ENCODE assay signal across 8 mouse cellular contexts in genomic region chr2:112261748-112262653, GRCm38 (mm10). TPM values are rescaled to one million over a fixed set of nuclear protein-coding genes. Genes with fewer than 3 reads are reported as not detected.
A peak's percentile ranks its signal among the peaks of the same experiment; 100 is the strongest.
DNase-seq lines count a peak whose midpoint lies in the region; ATAC-seq and TF ChIP-seq lines count a peak whose summit lies in the region.

Nop10 (plus strand) TSS chr2:112261926.

- peak; percentile 97 for DNase-seq in MEL (ENCODE audit: low read depth, low spot score)
- DNase-seq in cerebellum, adult 18-20 months: peak; percentile 90 to 92
- DNase-seq in forebrain, postnatal 0 days: peak; percentile 94
- peak; percentile 82 for DNase-seq in heart, postnatal 4 days
- DNase-seq in layer of hippocampus, adult 8-10 months (ENCODE audit: low spot score in 2 of 2): peak; percentile 87 to 88
- peak; percentile 70 for DNase-seq in ovary, adult 18-20 months (ENCODE audit: low spot score)
- peak; percentile 87 for DNase-seq in thymus, postnatal 0 days (ENCODE audit: low spot score)

- WGBS in forebrain, postnatal 0 days: under 1% methylated on average over 36 of the region's 36 CpGs
- WGBS in lung, embryonic 15.5 days: under 1% methylated on average over 36 of the region's 36 CpGs

- TF ChIP-seq POLR2A in MEL (IDR thresholded peaks at IDR 0.05; ENCODE audit: control insufficient read depth in 1 of 2, insufficient read depth in 1 of 2, low read depth in 1 of 2, low read length in 2 of 2, poor library complexity in 1 of 2): peak; percentile 90 to 99

- peak; percentile 30 for TF ChIP-seq RAD21 in MEL (IDR thresholded peaks at IDR 0.05; ENCODE audit: low read depth, low read length)

- peak; percentile 9 to 13; a peak in 1 of 4 replicates for TF ChIP-seq EP300 in MEL (IDR thresholded peaks at IDR 0.05; ENCODE audit: low read depth in 1 of 2, low read length in 2 of 2)

- peak; percentile 63 to 94 (median 93); a peak in 5 of 6 replicates for TF ChIP-seq CTCF in MEL (IDR thresholded peaks at IDR 0.05 in 2 of 3, conservative IDR thresholded peaks at IDR 0.05 in 1 of 3; ENCODE audit: control insufficient read depth in 1 of 3, insufficient read depth in 1 of 3, low read depth in 2 of 3, low read length in 3 of 3, poor library complexity in 1 of 3, severe bottlenecking in 1 of 3)
- peak; percentile 96 for TF ChIP-seq CTCF in forebrain, postnatal 0 days (IDR thresholded peaks at IDR 0.05; ENCODE audit: low read depth)

- peak within 1 kb of the TSS; percentile 53 for H3K4me2 ChIP-seq in forebrain, postnatal 0 days (ENCODE audit: low read depth)
- H3K4me2 ChIP-seq in lung, embryonic 15.5 days: peak within 1 kb of the TSS; percentile 65

- H3K9me3 ChIP-seq in MEL (replicated peaks; ENCODE audit: insufficient read depth, low read length): no peaks in the 10 kb centered on the region
- no peaks in the 10 kb centered on the region for H3K9me3 ChIP-seq in forebrain, postnatal 0 days (ENCODE audit: low read length)
- no peaks in the 10 kb centered on the region for H3K9me3 ChIP-seq in lung, embryonic 15.5 days

- peaks cover 27% of the 10 kb centered on the region for H3K79me2 ChIP-seq in MEL (ENCODE audit: control insufficient read depth, insufficient read depth, low read length, poor library complexity)

- H3K36me3 ChIP-seq in MEL (ENCODE audit: control insufficient read depth in 1 of 2, insufficient read depth in 2 of 2, low read length in 2 of 2): peaks cover 3 to 15% of the 10 kb centered on the region in 2 experiments; a peak in 3 of 4 replicates
- H3K36me3 ChIP-seq in forebrain, postnatal 0 days (ENCODE audit: insufficient read depth): no peaks in the 10 kb centered on the region
- H3K36me3 ChIP-seq in lung, embryonic 15.5 days: no peaks in the 10 kb centered on the region

- peak within 1 kb of the TSS; percentile 79 to 91 for H3K4me3 ChIP-seq in MEL (ENCODE audit: control insufficient read depth in 1 of 2, insufficient read depth in 1 of 2, low read depth in 2 of 2, low read length in 2 of 2)
- H3K4me3 ChIP-seq in forebrain, postnatal 0 days (ENCODE audit: low read depth, low read length): peak within 1 kb of the TSS; percentile 60
- peak within 1 kb of the TSS; percentile 62 for H3K4me3 ChIP-seq in lung, embryonic 15.5 days

- H3K27me3 ChIP-seq in MEL (ENCODE audit: control insufficient read depth in 1 of 2, insufficient read depth in 2 of 2, low read length in 2 of 2): no peaks in the 10 kb centered on the region
- no peaks in the 10 kb centered on the region for H3K27me3 ChIP-seq in forebrain, postnatal 0 days (ENCODE audit: insufficient read depth, low read length)
- no peaks in the 10 kb centered on the region for H3K27me3 ChIP-seq in lung, embryonic 15.5 days

- H3K27ac ChIP-seq in MEL (ENCODE audit: control insufficient read depth, low read depth, low read length): peak within 1 kb of the TSS; percentile 97
- H3K27ac ChIP-seq in forebrain, postnatal 0 days (ENCODE audit: low read depth, low read length): peak within 1 kb of the TSS; percentile 60
- peak within 1 kb of the TSS; percentile 62 for H3K27ac ChIP-seq in lung, embryonic 15.5 days

- H3K9ac ChIP-seq in MEL (ENCODE audit: control insufficient read depth, low read depth, low read length, poor library complexity, severe bottlenecking): peak within 1 kb of the TSS; percentile 86
- peak within 1 kb of the TSS; percentile 50 for H3K9ac ChIP-seq in forebrain, postnatal 0 days
- H3K9ac ChIP-seq in lung, embryonic 15.5 days: peak within 1 kb of the TSS; percentile 59

- peak; percentile 74 for ATAC-seq in forebrain, postnatal 0 days
- peak; percentile 62; the same call in 1 of the 2 replicates for ATAC-seq in lung, embryonic 15.5 days (ENCODE audit: borderline replicate concordance, extremely low read depth, low FRiP score, low TSS enrichment)

- peaks cover 5 to 8% of the 10 kb centered on the region in 2 experiments; a peak in 2 of 4 replicates for H3K4me1 ChIP-seq in MEL (ENCODE audit: control insufficient read depth in 1 of 2, insufficient read depth in 2 of 2, low read length in 2 of 2)
- H3K4me1 ChIP-seq in forebrain, postnatal 0 days (ENCODE audit: insufficient read depth): peaks cover 14% of the 10 kb centered on the region; the same call in 1 of the 2 replicates
- H3K4me1 ChIP-seq in lung, embryonic 15.5 days: peaks cover 22% of the 10 kb centered on the region

TF ChIP-seq in MEL, 35 proteins besides CTCF, POLR2A, EP300 and RAD21:
- TF ChIP-seq MAX (IDR thresholded peaks at IDR 0.05; ENCODE audit: low read length): peak; percentile 88
- TF ChIP-seq HCFC1 (IDR thresholded peaks at IDR 0.05; ENCODE audit: low read depth, low read length): peak; percentile 99
- TF ChIP-seq MEF2A (IDR thresholded peaks at IDR 0.05; ENCODE audit: extremely low read depth, insufficient replicate concordance, low read depth, low read length, poor library complexity, severe bottlenecking): no peak
- TF ChIP-seq NELFE (IDR thresholded peaks at IDR 0.05; ENCODE audit: low read depth, low read length): peak; percentile 100
- peak; percentile 95 for TF ChIP-seq TBP (IDR thresholded peaks at IDR 0.05; ENCODE audit: low read depth, low read length)
- no peak for TF ChIP-seq ZC3H11A (IDR thresholded peaks at IDR 0.05; ENCODE audit: low read depth, low read length)
- TF ChIP-seq UBTF (IDR thresholded peaks at IDR 0.05; ENCODE audit: borderline replicate concordance, insufficient read depth, low read depth, low read length): no peak
- TF ChIP-seq TCF12 (IDR thresholded peaks at IDR 0.05; ENCODE audit: low read depth, low read length): peak; percentile 77
- TF ChIP-seq KAT2A (conservative IDR thresholded peaks at IDR 0.05; ENCODE audit: low read depth, low read length): peak; percentile 93
- TF ChIP-seq E2F4 (IDR thresholded peaks at IDR 0.05; ENCODE audit: borderline replicate concordance, low read depth, low read length): no peak
- TF ChIP-seq GATA1 (IDR thresholded peaks at IDR 0.05; ENCODE audit: low read depth, low read length): peak; percentile 59; the same call in 1 of the 2 replicates
- TF ChIP-seq BHLHE40 (IDR thresholded peaks at IDR 0.05; ENCODE audit: borderline replicate concordance, low read depth, low read length): peak; percentile 61; the same call in 1 of the 2 replicates
- TF ChIP-seq POLR2AphosphoS5 (IDR thresholded peaks at IDR 0.05; ENCODE audit: borderline replicate concordance, low read depth, low read length): peak; percentile 91; the same call in 1 of the 2 replicates
- no peak for TF ChIP-seq MAZ (IDR thresholded peaks at IDR 0.05; ENCODE audit: low read depth, low read length)
- TF ChIP-seq CHD1 (IDR thresholded peaks at IDR 0.05; ENCODE audit: low read depth, low read length): peak; percentile 90; the same call in 1 of the 2 replicates
- TF ChIP-seq CHD2 (IDR thresholded peaks at IDR 0.05; ENCODE audit: low read length): no peak
- TF ChIP-seq POLR2AphosphoS2 (IDR thresholded peaks at IDR 0.05; ENCODE audit: low read length): peak; percentile 99
- TF ChIP-seq ZMIZ1 (IDR thresholded peaks at IDR 0.05; ENCODE audit: low read depth, low read length): peak; percentile 98
- TF ChIP-seq NRF1 (IDR thresholded peaks at IDR 0.05; ENCODE audit: insufficient read depth, low read depth, low read length, poor library complexity, severe bottlenecking): peak; percentile 69
- peak; percentile 99 for TF ChIP-seq SIN3A (IDR thresholded peaks at IDR 0.05; ENCODE audit: low read length)
- TF ChIP-seq ELF1 (IDR thresholded peaks at IDR 0.05; ENCODE audit: low read depth, low read length): peak; percentile 93
- peak; percentile 53 for TF ChIP-seq SMC3 (IDR thresholded peaks at IDR 0.05; ENCODE audit: low read depth, low read length)
- TF ChIP-seq ETS1 (IDR thresholded peaks at IDR 0.05; ENCODE audit: low read depth, low read length): no peak; the same call in none of the 2 replicates
- peak; percentile 99 for TF ChIP-seq MYC (IDR thresholded peaks at IDR 0.05; ENCODE audit: low read depth, low read length)
- no peak for TF ChIP-seq JUND (IDR thresholded peaks at IDR 0.05; ENCODE audit: low read depth, low read length)
- 0 out of 2 replicates have a peak, but pooled peaks have one; percentile 6 for TF ChIP-seq RCOR1 (IDR thresholded peaks at IDR 0.05; ENCODE audit: low read depth, low read length)
- TF ChIP-seq USF1 (IDR thresholded peaks at IDR 0.05; ENCODE audit: low read depth, low read length): peak; percentile 80
- TF ChIP-seq MXI1 (IDR thresholded peaks at IDR 0.05; ENCODE audit: low read depth, low read length): peak; percentile 96
TF ChIP-seq in MEL: peak in this region for 20.

RNA-seq across cellular contexts. Expression of gene Nop10, which starts in this region (rescaled TPM):
- 275 and 283 TPM in 2 replicates for total RNA-seq in MEL (2012; rRNA removed)
- 100 to 1,000 TPM in 1 of 2 experiments, not detected in 1; 253 TPM for polyA plus RNA-seq in MEL (2012; ENCODE audit: insufficient read depth in 1 of 2, insufficient read length in 2 of 2, low read depth in 1 of 2, low replicate concordance in 2 of 2, missing spikeins in 1 of 2)
- total RNA-seq in forebrain, postnatal 0 days (2014; rRNA removed): 95.1 and 120 TPM in 2 replicates
- 160 and 215 TPM in 2 replicates for polyA plus RNA-seq in forebrain, postnatal 0 days (2015; fragmentation: Nextera tagmentation; extraction: Ambion mirVana)
- total RNA-seq in heart, postnatal 4 days (2021): 10 to 100 TPM; 64.1 to 65.4 TPM
- total RNA-seq in layer of hippocampus, adult 8-10 months (2022): 10 to 100 TPM; 44.3 to 56.8 (median 50.6) TPM
- 182 and 204 TPM in 2 replicates for polyA plus RNA-seq in lung, embryonic 15.5 days (2015; fragmentation: Nextera tagmentation; extraction: Ambion mirVana)
- 283 and 333 TPM in 2 replicates for polyA plus RNA-seq in thymus, postnatal 0 days (2015; fragmentation: Nextera tagmentation; extraction: Ambion mirVana)

Comparison
In these comparisons a context has a peak if more than half of its experiments do, and no peak if none do; other contexts are left out.
1. Peak in every context shown above with its lines: DNase-seq, ATAC-seq, H3K4me3 ChIP-seq and H3K27ac ChIP-seq.